Mouse (Mus musculus): ENCODE measurements around the gene Ttll12. TPM values are rescaled to one million over a fixed set of nuclear protein-coding genes. Genes with fewer than 3 reads are reported as not detected.

The Ttll12 gene
- polyA plus RNA-seq, 2 experiments = 29.9 to 36.2 TPM

DNA sequence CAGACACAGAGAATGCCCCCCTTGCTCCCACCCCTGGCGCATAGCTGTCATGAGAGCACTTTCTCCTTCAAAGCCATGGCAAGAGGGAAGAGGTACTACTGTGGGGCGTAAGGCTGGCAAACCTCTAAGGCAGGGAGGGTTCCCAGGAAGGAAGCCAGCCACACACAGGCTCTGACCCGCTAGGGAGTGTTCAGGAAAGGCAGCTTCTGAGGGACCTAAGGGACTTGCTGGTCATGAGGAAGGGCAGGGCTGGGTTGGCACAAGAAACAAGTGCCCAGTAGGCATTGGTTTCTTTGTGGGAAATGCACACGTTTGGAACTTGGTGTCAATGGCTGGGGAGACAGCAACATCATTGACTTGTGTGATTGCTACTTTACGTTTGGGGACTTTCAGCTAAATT lies 29.0 kb downstream of the Ttll12 start:
- peak overlapping the region; percentile 40 to 78; a peak in 3 of 4 replicates for H3K4me3 ChIP-seq (ENCODE audit: insufficient read depth in 1 of 2, low read depth in 2 of 2, low read length in 2 of 2)
- 63% methylated on average over 5 of the region's 5 CpGs for WGBS (ENCODE audit: insufficient replicate concordance)
- no peaks in the 10 kb centered on the region for H3K9me3 ChIP-seq (ENCODE audit: control insufficient read depth, low read length)

DNA sequence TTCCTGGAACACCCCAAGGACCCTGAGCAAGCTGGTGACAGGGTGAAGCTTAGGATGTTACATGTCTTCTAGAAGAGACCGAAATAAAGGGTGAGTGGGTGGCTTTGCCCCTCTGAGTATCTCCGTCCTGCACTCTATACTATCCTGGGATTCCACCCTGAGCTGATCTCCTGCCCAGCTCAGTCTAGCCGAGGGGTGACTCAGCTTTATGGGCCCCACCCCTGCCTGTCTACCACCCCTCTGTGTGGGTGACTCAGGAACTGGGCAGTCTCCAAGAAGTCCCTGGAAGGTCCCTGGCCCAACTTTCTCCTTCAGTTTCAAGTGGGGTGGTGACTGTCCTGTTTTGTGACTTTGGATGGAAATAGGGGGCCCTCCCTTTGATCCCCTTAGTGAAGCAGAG lies 29.5 kb downstream of the Ttll12 start:
- 40% methylated on average over 3 of the region's 3 CpGs for WGBS (ENCODE audit: insufficient replicate concordance)
- H3K27me3 ChIP-seq (ENCODE audit: control insufficient read depth, insufficient read depth, low read length) = no peaks in the 10 kb centered on the region
- peak overlapping the region; percentile 55 to 78 for H3K4me3 ChIP-seq (ENCODE audit: insufficient read depth in 1 of 2, low read depth in 2 of 2, low read length in 2 of 2)
- no peaks in the 10 kb centered on the region for H3K36me3 ChIP-seq (replicated peaks; ENCODE audit: control insufficient read depth, insufficient read depth, low read depth)
- H3K9ac ChIP-seq (replicated peaks) = peak overlapping the region; percentile 64
- H3K27ac ChIP-seq = peak overlapping the region; percentile 82
- peak overlapping the region; percentile 91 for H3K4me2 ChIP-seq (ENCODE audit: low read depth)
- H3K4me1 ChIP-seq (replicated peaks; ENCODE audit: control insufficient read depth in 2 of 2, insufficient read depth in 2 of 2, low read length in 1 of 2) = peaks cover 27 to 33% of the 10 kb centered on the region in 2 experiments
- H3K9me3 ChIP-seq (ENCODE audit: control insufficient read depth, low read length) = no peaks in the 10 kb centered on the region
- ATAC-seq (ENCODE audit: insufficient read depth) (peak; percentile 84), DNase-seq (ENCODE audit: low read depth in 3 of 3, low spot score in 3 of 3) (peak; percentile 67 to 70 (median 67))
- TF ChIP-seq CTCF (IDR thresholded peaks at IDR 0.05; ENCODE audit: low read depth) = no peak
- TF ChIP-seq EP300 (IDR thresholded peaks at IDR 0.05; ENCODE audit: low read depth) = no peak

More for the DNA sequence above, 29.0 kb downstream of the Ttll12 start:
- DNase-seq (ENCODE audit: low read depth in 3 of 3, low spot score in 3 of 3) (no peak), ATAC-seq (ENCODE audit: insufficient read depth) (no peak)
- Histone ChIP-seq H3K27ac (peak overlapping the region; percentile 82), H3K4me2 (ENCODE audit: low read depth) (peak overlapping the region; percentile 91), H3K36me3 (replicated peaks; ENCODE audit: control insufficient read depth, insufficient read depth, low read depth) (no peaks in the 10 kb centered on the region), H3K27me3 (ENCODE audit: control insufficient read depth, insufficient read depth, low read length) (no peaks in the 10 kb centered on the region), H3K4me1 (replicated peaks; ENCODE audit: control insufficient read depth in 2 of 2, insufficient read depth in 2 of 2, low read length in 1 of 2) (peaks cover 27 to 33% of the 10 kb centered on the region in 2 experiments), H3K9ac (replicated peaks) (peak overlapping the region; percentile 64; the same call in 1 of the 2 replicates)
- TF ChIP-seq CTCF (IDR thresholded peaks at IDR 0.05; ENCODE audit: low read depth) (no peak), EP300 (IDR thresholded peaks at IDR 0.05; ENCODE audit: low read depth) (no peak)

DNA sequence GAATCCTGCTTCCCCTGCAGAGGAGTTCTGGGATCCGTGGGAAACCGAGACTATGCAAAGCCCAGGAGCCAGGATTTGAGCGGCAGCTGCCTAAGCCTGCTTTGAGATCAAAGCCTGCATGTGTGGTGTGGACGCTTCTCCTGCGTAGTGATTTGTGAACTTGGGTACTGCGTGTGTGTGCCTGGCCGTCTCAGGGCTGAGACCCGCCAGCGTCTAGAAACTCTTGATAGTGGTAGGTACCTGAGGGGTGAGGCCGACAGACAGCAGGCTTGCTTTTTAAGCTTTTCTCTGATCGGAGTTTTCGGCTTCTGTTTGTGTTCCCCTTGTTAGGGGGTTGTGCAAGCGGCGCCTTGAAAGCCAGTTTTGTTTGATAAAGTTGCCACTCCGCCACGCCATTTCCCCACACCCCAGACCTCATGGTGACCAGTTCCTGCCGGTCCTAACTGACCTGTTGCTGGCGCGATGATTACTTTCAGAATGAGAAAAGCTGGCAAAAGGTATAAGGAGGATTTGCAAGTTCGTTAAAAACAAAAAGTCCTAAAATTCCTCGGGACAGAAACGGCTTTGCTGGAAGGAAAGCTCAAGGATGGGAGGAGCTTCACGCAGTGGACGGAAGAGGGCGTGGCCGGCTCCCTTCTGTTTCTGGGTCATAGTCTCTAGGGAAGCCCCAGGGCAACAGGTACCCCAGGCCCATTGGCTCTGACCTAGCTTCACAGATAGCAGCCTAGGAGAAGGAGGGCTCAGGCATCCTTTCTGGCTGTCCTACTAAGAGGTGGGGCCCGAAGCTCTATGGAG lies 30.9 kb downstream of the Ttll12 start:
- WGBS (ENCODE audit: insufficient replicate concordance) = 2% methylated on average over 27 of the region's 27 CpGs
- Histone ChIP-seq H3K9ac (replicated peaks) (peak overlapping the region; percentile 88), H3K4me2 (ENCODE audit: low read depth) (peak overlapping the region; percentile 91), H3K27me3 (ENCODE audit: control insufficient read depth, insufficient read depth, low read length) (no peaks in the 10 kb centered on the region), H3K4me1 (replicated peaks; ENCODE audit: control insufficient read depth in 2 of 2, insufficient read depth in 2 of 2, low read length in 1 of 2) (peaks cover 27 to 33% of the 10 kb centered on the region in 2 experiments), H3K4me3 (ENCODE audit: insufficient read depth in 1 of 2, low read depth in 2 of 2, low read length in 2 of 2) (peak overlapping the region; percentile 65 to 78), H3K36me3 (replicated peaks; ENCODE audit: control insufficient read depth, insufficient read depth, low read depth) (no peaks in the 10 kb centered on the region), H3K27ac (peak overlapping the region; percentile 82), H3K9me3 (ENCODE audit: control insufficient read depth, low read length) (no peaks in the 10 kb centered on the region)
- TF ChIP-seq EP300 (IDR thresholded peaks at IDR 0.05; ENCODE audit: low read depth) (no peak), CTCF (IDR thresholded peaks at IDR 0.05; ENCODE audit: low read depth) (0 out of 2 replicates have a peak, but pooled peaks have one; percentile 27)
- ATAC-seq (ENCODE audit: insufficient read depth) (peak; percentile 36; the same call in 1 of the 2 replicates), DNase-seq (ENCODE audit: low read depth in 3 of 3, low spot score in 3 of 3) (peak in 1 of 3 experiments; percentile 49)

DNA sequence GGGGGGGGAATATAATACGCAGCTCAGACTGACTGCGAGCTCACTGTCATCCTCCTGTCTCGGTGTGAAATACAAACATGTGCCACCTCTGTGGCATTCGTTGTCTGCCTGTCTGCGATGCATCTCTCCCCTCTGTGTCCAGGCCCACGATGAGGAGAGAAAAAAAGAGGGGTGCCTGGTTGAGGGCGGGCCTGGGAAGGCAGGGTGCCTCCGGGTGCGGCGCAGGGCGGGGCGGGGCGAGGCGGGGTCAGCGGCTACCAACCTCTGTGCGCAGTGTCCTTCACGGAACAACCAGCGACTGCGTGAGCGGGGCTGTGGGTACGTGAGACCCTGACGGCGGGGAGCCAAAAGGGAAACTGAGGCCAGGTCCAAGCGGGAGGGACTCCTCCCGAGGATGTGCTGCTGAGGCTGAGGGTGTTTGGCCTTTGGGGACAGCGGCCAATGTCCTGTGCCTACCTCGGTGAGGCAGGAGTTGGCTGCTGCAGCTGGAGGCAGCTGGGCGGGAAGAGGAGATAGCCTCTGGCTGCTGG lies 31.6 kb downstream of the Ttll12 start, which contains the start of the genes Tspo and Mcat:
Gene Tspo (plus strand): TSS at position 266 of the 530 bp plus-strand sequence.
Gene Mcat (minus strand): TSS at position 461 of the 530 bp plus-strand sequence.
- peaks cover 27 to 33% of the 10 kb centered on the region in 2 experiments for H3K4me1 ChIP-seq (replicated peaks; ENCODE audit: control insufficient read depth in 2 of 2, insufficient read depth in 2 of 2, low read length in 1 of 2)
- under 1% methylated on average over 28 of the region's 28 CpGs for WGBS (ENCODE audit: insufficient replicate concordance)
- H3K36me3 ChIP-seq (replicated peaks; ENCODE audit: control insufficient read depth, insufficient read depth, low read depth) = no peaks in the 10 kb centered on the region

More for the DNA sequence above, 31.6 kb downstream of the Ttll12 start, which contains the start of the genes Tspo and Mcat:
- Histone ChIP-seq H3K9ac (replicated peaks) (peak within 1 kb of the TSS; percentile 88), H3K27me3 (ENCODE audit: control insufficient read depth, insufficient read depth, low read length) (no peaks in the 10 kb centered on the region), H3K4me2 (ENCODE audit: low read depth) (peak within 1 kb of the TSS; percentile 91), H3K27ac (peak within 1 kb of the TSS; percentile 82), H3K9me3 (ENCODE audit: control insufficient read depth, low read length) (no peaks in the 10 kb centered on the region), H3K4me3 (ENCODE audit: insufficient read depth in 1 of 2, low read depth in 2 of 2, low read length in 2 of 2) (peak within 1 kb of the TSS; percentile 65 to 78)
- DNase-seq (ENCODE audit: low read depth in 3 of 3, low spot score in 3 of 3) = peak in 1 of 3 experiments; percentile 62
- TF ChIP-seq CTCF (IDR thresholded peaks at IDR 0.05; ENCODE audit: low read depth) (no peak), EP300 (IDR thresholded peaks at IDR 0.05; ENCODE audit: low read depth) (no peak)
- ATAC-seq (ENCODE audit: insufficient read depth) = peak; percentile 85

Data from liver, embryonic 14.5 days (tissue).